Mouse (Mus musculus) hindbrain, embryonic 16.5 days (tissue): ENCODE data around the gene Sh3gl1. TPM values are rescaled to one million over a fixed set of nuclear protein-coding genes. Genes with fewer than 3 reads are reported as not detected.

ENCODE experiments used
- ATAC-seq: fragments of 200-750 bp; cut with Nextera tagmentation; 2 replicates; pipeline ENCODE4 v1.8.0; 2017; ENCODE audit warnings: moderate TSS enrichment, moderate library complexity
- H3K27ac ChIP-seq: fragments of 300-500 bp; sonication (generic); 2 replicates; pipeline ENCODE4 v1.5.1; 2014; ENCODE audit warnings: low read depth, mild to moderate bottlenecking, control low read depth, low read length, moderate library complexity
- H3K27me3 ChIP-seq: fragments of 300-500 bp; sonication (generic); replicated peaks from 2 replicates; pipeline ENCODE4 v1.6.1; 2014; ENCODE audit warnings: low read length; ENCODE audit not compliant: control insufficient read depth, insufficient read depth
- H3K36me3 ChIP-seq: fragments of 300-500 bp; sonication (generic); 2 replicates; pipeline ENCODE4 v1.6.1; 2014; ENCODE audit warnings: mild to moderate bottlenecking, low read length, moderate library complexity, mixed read lengths; ENCODE audit not compliant: control insufficient read depth, insufficient read depth
- H3K4me1 ChIP-seq: fragments of 300-500 bp; sonication (generic); 2 replicates; pipeline ENCODE4 v1.6.1; 2014; ENCODE audit warnings: low read depth, low read length; ENCODE audit not compliant: control insufficient read depth, insufficient read depth
- H3K4me2 ChIP-seq: fragments of 300-500 bp; sonication (generic); 2 replicates; pipeline ENCODE4 v1.6.1; 2014; ENCODE audit warnings: mild to moderate bottlenecking, low read length, control low read depth, moderate library complexity
- H3K4me3 ChIP-seq: fragments of 300-500 bp; sonication (generic); 2 replicates; pipeline ENCODE4 v1.5.1; 2014; ENCODE audit warnings: mild to moderate bottlenecking, low read length, control low read depth, moderate library complexity
- H3K9ac ChIP-seq: fragments of 300-500 bp; sonication (generic); 2 replicates; pipeline ENCODE4 v1.6.1; 2014; ENCODE audit warnings: low read depth, mild to moderate bottlenecking, control low read depth, low read length, moderate library complexity
- H3K9me3 ChIP-seq: fragments of 300-500 bp; sonication (generic); 2 replicates; pipeline ENCODE4 v1.6.1; 2014; ENCODE audit warnings: mild to moderate bottlenecking, low read length, moderate library complexity; ENCODE audit not compliant: control insufficient read depth
- WGBS: fragments of 180-500 bp; shearing (Covaris S2); extraction: QIAGEN DNeasy Blood & Tissue Kit; methylation state at CpG from one replicate; pipeline ENCODE4 v1.1.7; 2014; 5-methylcytosine and 5-hydroxymethylcytosine counted together
- polyA plus RNA-seq: library from polyadenylated mRNA; unstranded; fragments of >200 nt; fragmentation: Nextera tagmentation; extraction: Ambion mirVana; gene quantifications from 2 replicates; pipeline ENCODE4 v1.2.1, GENCODE M21; 2015

Sh3gl1 gene
- polyA plus RNA-seq, 1 experiment from 2014 or later = 106 TPM

DNA sequence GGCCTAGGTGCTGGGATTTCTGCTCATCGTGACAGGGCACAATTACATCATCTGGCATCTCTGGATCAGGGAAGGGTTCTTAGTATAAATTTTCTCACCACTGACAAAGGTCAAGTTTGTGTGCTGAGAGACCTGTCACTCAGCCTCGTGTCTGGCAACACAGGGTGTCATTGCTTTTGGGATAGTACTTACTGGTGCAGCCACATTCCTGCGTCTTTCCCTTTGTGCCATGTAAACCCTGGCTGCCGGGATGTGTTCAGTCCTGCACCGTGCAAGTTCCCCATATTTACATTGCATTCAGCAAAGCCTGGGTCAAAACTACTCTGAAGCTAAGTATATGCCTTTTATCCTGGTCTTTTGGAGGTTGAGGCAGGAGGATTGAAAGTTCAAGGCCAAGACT lies 14.9 kb upstream of the Sh3gl1 start:
- H3K36me3 ChIP-seq = peaks cover 3% of the 10 kb centered on the region; the same call in 1 of the 2 replicates
- ATAC-seq = no peak
- no peaks in the 10 kb centered on the region for H3K4me1 ChIP-seq
- H3K27ac ChIP-seq = no peak overlapping the region
- 89% methylated on average over 5 of the region's 5 CpGs for WGBS
- no peak overlapping the region for H3K9ac ChIP-seq
- H3K9me3 ChIP-seq = no peaks in the 10 kb centered on the region
- H3K4me2 ChIP-seq = no peak overlapping the region
- H3K4me3 ChIP-seq = no peak overlapping the region
- H3K27me3 ChIP-seq = no peaks in the 10 kb centered on the region

DNA sequence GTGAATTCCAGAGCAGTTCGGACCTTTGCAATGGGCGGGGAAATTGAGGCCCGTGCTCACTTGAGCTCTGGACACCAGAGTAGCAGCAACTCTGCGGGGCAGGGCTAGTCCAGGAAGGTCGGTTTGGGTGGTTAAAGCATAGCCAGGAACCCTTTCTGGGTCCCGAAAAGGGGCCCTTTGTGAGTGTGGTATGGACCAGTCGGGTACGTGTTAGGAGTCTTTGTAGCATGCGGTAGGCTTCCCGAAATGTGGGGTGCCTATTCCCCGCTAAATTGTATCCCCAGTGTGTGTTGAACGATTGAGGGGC lies 4.4 kb upstream of the Sh3gl1 start:
- no peaks in the 10 kb centered on the region for H3K9me3 ChIP-seq
- H3K9ac ChIP-seq = peak overlapping the region; percentile 73
- H3K4me1 ChIP-seq = peaks cover 9% of the 10 kb centered on the region
- ATAC-seq = no peak
- peak overlapping the region; percentile 98 for H3K4me2 ChIP-seq
- H3K27me3 ChIP-seq = no peaks in the 10 kb centered on the region
- WGBS = 2% methylated on average over 12 of the region's 12 CpGs
- no peaks in the 10 kb centered on the region for H3K36me3 ChIP-seq
- no peak overlapping the region for H3K27ac ChIP-seq
- peak overlapping the region; percentile 91 for H3K4me3 ChIP-seq

DNA sequence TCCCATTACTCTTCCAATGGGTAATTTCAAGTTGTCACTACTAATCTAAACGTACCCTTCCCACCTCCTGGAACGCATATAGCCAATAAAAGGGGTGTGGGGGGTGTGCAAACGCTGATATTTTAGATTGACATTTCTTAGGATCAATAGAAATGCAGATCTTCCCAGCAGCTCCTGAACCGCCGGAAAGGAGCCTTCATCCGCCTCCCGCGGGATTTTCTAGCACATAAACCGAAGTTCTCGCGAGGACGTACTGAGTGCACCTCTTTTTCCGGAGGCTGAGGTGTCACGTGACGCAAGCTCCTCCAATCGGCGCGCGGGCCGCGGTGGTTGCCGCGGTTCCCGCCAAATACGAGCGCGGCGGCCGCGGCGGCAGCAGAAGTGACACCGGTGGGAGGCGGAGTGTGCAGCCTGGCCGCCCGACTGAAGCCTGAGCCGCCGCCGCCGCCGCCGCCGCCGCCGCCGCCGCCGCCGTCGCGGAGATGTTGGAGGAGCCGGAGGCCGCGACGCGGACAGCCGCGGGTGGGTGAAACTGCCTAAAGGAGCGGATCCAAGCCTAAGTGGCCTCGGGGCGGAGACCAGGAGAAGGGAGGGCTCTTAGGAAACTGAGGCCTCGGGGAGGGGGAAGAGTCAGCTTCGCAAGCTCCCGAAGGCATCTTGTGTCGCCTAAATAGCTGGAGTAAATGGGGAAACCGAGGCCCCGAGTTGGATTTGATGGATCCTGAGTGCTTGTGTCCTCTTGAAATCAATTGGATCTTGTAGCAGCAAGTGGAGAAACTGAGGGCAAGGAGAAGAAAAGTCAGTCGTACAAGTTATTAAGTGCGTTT lies 3.8 kb upstream of the Sh3gl1 start, which contains the start of gene Chaf1a:
Gene Chaf1a, plus strand, starts transcription at position 410 of the 827 bp plus-strand sequence.
- no peaks in the 10 kb centered on the region for H3K36me3 ChIP-seq
- WGBS = under 1% methylated on average over 68 of the region's 68 CpGs
- H3K4me1 ChIP-seq = peaks cover 15% of the 10 kb centered on the region
- H3K27me3 ChIP-seq = no peaks in the 10 kb centered on the region
- no peaks in the 10 kb centered on the region for H3K9me3 ChIP-seq
- peak within 1 kb of the TSS; percentile 73 for H3K9ac ChIP-seq
- peak; percentile 87 for ATAC-seq
- H3K4me3 ChIP-seq = peak within 1 kb of the TSS; percentile 91
- peak within 1 kb of the TSS; percentile 54; the same call in 1 of the 2 replicates for H3K27ac ChIP-seq
- peak within 1 kb of the TSS; percentile 98 for H3K4me2 ChIP-seq

DNA sequence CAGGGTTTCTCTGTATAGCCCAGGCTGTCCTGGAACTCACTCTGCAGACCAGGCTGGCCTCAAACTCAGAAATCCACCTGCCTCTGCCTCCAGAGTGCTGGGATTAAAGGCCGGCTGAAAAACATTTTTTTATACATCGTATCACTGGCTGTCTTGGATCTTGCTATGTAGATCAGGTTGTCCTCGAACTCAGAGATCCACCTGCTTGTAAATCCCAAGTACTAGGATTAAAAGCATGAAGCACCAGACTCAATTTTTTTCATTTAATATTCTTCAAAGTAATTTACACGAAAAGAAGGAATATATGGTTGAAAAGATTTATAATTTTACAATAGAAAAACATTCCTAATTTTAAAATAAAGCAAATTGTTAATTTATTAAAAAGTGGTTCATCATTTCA lies 2.9 kb upstream of the Sh3gl1 start:
- Histone ChIP-seq H3K4me1 (peaks cover 19% of the 10 kb centered on the region), H3K36me3 (no peaks in the 10 kb centered on the region), H3K27ac (no peak overlapping the region), H3K27me3 (no peaks in the 10 kb centered on the region), H3K4me3 (no peak overlapping the region; the same call in 1 of the 2 replicates), H3K9ac (no peak overlapping the region), H3K9me3 (no peaks in the 10 kb centered on the region), H3K4me2 (peak overlapping the region; percentile 98)
- no peak for ATAC-seq
- 81% methylated on average over 4 of the region's 4 CpGs for WGBS

- no peak overlapping the region for H3K27ac ChIP-seq
- peaks cover 19% of the 10 kb centered on the region for H3K4me1 ChIP-seq
- no peaks in the 10 kb centered on the region for H3K27me3 ChIP-seq
- no peak for ATAC-seq
- H3K9me3 ChIP-seq = no peaks in the 10 kb centered on the region
- no peak overlapping the region for H3K4me3 ChIP-seq
- H3K9ac ChIP-seq = no peak overlapping the region
- H3K36me3 ChIP-seq = no peaks in the 10 kb centered on the region
- whole genome bisulfite sequencing = 85% methylated on average over 8 of the region's 8 CpGs
- H3K4me2 ChIP-seq = no peak overlapping the region
These were observed 2.3 kb upstream of the Sh3gl1 start for GRCm38 (mm10) chr17:56038583-56039261.

DNA sequence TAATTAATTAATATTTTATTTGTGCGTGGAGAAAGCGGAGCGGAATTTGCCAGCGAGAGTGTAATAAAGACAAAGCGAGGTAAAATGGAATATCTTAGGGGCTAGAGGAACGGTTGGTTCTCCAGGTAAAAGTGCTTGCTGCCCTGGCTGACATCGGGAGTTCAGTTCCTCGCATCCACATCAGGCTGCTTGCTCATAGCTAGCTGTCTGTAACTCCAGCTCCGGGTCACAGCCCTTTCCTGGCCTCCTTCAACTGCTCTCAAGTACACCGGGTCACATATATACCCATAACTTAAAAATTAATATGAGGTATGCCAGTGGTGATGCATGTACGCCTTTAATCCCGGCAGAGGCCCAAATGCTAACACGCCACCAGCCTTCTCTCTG lies 459 bp upstream of the Sh3gl1 start:
- H3K36me3 ChIP-seq = 0 out of 2 replicates have a peak, but pooled peaks cover 3% of the 10 kb centered on the region
- peak; percentile 32 for ATAC-seq
- no peaks in the 10 kb centered on the region for H3K27me3 ChIP-seq
- peaks cover 30% of the 10 kb centered on the region for H3K4me1 ChIP-seq
- peak overlapping the region; percentile 57 for H3K4me2 ChIP-seq
- no peaks in the 10 kb centered on the region for H3K9me3 ChIP-seq
- H3K27ac ChIP-seq = 0 out of 2 replicates have a peak overlapping the region, but pooled peaks have one; percentile 29
- peak overlapping the region; percentile 52 for H3K9ac ChIP-seq
- peak overlapping the region; percentile 80 for H3K4me3 ChIP-seq
- 35% methylated on average over 13 of the region's 13 CpGs for WGBS

DNA sequence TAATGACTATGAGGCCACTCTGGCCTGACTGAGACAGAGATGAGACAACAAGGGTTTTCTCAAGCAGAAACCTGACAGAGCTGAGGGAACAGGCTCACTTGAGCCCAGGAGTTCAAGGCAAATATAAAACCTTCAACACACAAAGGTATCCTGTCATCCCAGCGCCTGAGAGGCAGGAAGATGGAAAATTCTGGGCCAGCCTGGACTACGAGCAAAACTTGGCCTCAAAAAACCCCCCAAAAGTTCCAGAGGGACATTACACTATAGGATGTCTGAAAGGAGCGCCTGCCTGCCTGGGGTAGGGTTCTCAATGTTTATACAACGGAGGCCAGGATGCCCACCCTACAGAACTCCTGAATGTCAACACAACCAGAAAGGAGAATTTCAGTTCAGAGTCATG lies 1.2 kb downstream of the Sh3gl1 start:
- H3K4me3 ChIP-seq = peak overlapping the region; percentile 80
- H3K36me3 ChIP-seq = 0 out of 2 replicates have a peak, but pooled peaks cover 3% of the 10 kb centered on the region
- no peaks in the 10 kb centered on the region for H3K27me3 ChIP-seq
- no peaks in the 10 kb centered on the region for H3K9me3 ChIP-seq
- H3K9ac ChIP-seq = peak overlapping the region; percentile 51
- peak overlapping the region; percentile 59 for H3K4me2 ChIP-seq
- H3K4me1 ChIP-seq = peaks cover 28% of the 10 kb centered on the region
- no peak overlapping the region for H3K27ac ChIP-seq
- WGBS = 87% methylated on average over 4 of the region's 4 CpGs
- ATAC-seq = no peak

DNA sequence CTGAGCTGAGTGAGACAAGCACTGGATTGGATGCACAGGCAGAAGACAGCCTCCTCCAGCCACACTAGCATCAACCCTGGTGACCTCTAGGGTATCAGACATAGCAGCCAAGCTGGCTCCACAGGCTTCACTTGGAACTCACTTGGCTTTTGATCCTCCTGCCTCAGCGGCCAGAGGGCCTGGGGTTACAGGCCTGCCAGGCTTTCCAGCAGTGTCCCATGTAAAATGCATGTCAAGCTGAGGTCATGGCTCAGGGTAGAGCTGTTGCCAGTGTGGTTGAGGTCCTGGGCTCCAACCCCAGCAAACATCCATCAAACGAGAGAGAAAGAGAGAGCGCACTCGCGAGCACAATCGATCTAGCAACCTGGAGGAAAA lies 1.7 kb downstream of the Sh3gl1 start:
- Histone ChIP-seq H3K27ac (no peak overlapping the region), H3K9ac (no peak overlapping the region; the same call in 1 of the 2 replicates), H3K4me1 (peaks cover 28% of the 10 kb centered on the region), H3K9me3 (no peaks in the 10 kb centered on the region), H3K4me2 (no peak overlapping the region; the same call in 1 of the 2 replicates), H3K4me3 (no peak overlapping the region), H3K27me3 (no peaks in the 10 kb centered on the region), H3K36me3 (0 out of 2 replicates have a peak, but pooled peaks cover 3% of the 10 kb centered on the region)
- no peak for ATAC-seq
- WGBS = 91% methylated on average over 6 of the region's 6 CpGs

GRCm38 (mm10) chr17:56034040-56034725 lies 2.3 kb downstream of the Sh3gl1 start:
- no peak overlapping the region for H3K9ac ChIP-seq
- no peak for ATAC-seq
- whole genome bisulfite sequencing = 89% methylated on average over 7 of the region's 7 CpGs

More at GRCm38 (mm10) chr17:56034040-56034725, 2.3 kb downstream of the Sh3gl1 start:
- no peaks in the 10 kb centered on the region for H3K9me3 ChIP-seq
- H3K27ac ChIP-seq = no peak overlapping the region
- no peak overlapping the region for H3K4me2 ChIP-seq
- no peaks in the 10 kb centered on the region for H3K27me3 ChIP-seq
- H3K4me1 ChIP-seq = peaks cover 28% of the 10 kb centered on the region
- H3K36me3 ChIP-seq = 0 out of 2 replicates have a peak, but pooled peaks cover 3% of the 10 kb centered on the region
- no peak overlapping the region for H3K4me3 ChIP-seq
